Mouse (Mus musculus) testis, adult 2 months (tissue): ENCODE data around the gene Slit1. TPM values are rescaled to one million over a fixed set of nuclear protein-coding genes. Genes with fewer than 3 reads are reported as not detected.

Experiments used
- H3K27ac ChIP-seq: fragments of 200-500 bp; 2 replicates; pipeline ENCODE4 v1.5.1; 2012; ENCODE audit warnings: low read depth, low read length; ENCODE audit not compliant: control insufficient read depth, insufficient read depth
- H3K27me3 ChIP-seq: fragments of 200-500 bp; 2 replicates; pipeline ENCODE4 v1.6.1; 2012; ENCODE audit warnings: mild to moderate bottlenecking, low read length, moderate library complexity; ENCODE audit not compliant: control insufficient read depth, insufficient read depth
- H3K36me3 ChIP-seq: fragments of 200-500 bp; 2 replicates; pipeline ENCODE4 v1.6.1; 2012; ENCODE audit warnings: mild to moderate bottlenecking, low read length; ENCODE audit not compliant: control insufficient read depth, insufficient read depth
- H3K4me1 ChIP-seq: fragments of 200-500 bp; 2 replicates; pipeline ENCODE4 v1.6.1; 2012; ENCODE audit warnings: low read length; ENCODE audit not compliant: control insufficient read depth, insufficient read depth
- H3K4me3 ChIP-seq: fragments of 200-500 bp; 2 replicates; pipeline ENCODE4 v1.5.1; 2012; ENCODE audit warnings: low read depth, mild to moderate bottlenecking, low read length, moderate library complexity, mixed read lengths; ENCODE audit not compliant: control insufficient read depth
- CTCF ChIP-seq: fragments of 200-500 bp; IDR thresholded peaks from 2 replicates; pipeline ENCODE4 v1.5.1; 2012; ENCODE audit warnings: low read depth, mild to moderate bottlenecking, inconsistent platforms, low read length, moderate library complexity; ENCODE audit not compliant: control insufficient read depth, insufficient read depth, insufficient replicate concordance
- POLR2A ChIP-seq: fragments of 200-500 bp; IDR thresholded peaks from 2 replicates; pipeline ENCODE4 v1.6.1; 2012; ENCODE audit warnings: low read depth, mild to moderate bottlenecking, inconsistent platforms, low read length, moderate library complexity; ENCODE audit not compliant: control insufficient read depth
- polyA plus RNA-seq: library from polyadenylated mRNA; depleted of rRNA; stranded (reverse); fragments of >200 nt; gene quantifications from 2 replicates; pipeline ENCODE4 v1.2.3, GENCODE M21; 2012

The Slit1 gene
- polyA plus RNA-seq, 1 experiment, result 9.6 TPM

GRCm38 (mm10) chr19:41724831-41725470 lies 18.5 kb downstream of the Slit1 start:
- Histone ChIP-seq H3K27ac (no peak overlapping the region), H3K27me3 (no peaks in the 10 kb centered on the region), H3K4me3 (no peak overlapping the region), H3K36me3 (no peaks in the 10 kb centered on the region), H3K4me1 (no peaks in the 10 kb centered on the region)
- no peak for TF ChIP-seq CTCF
- TF ChIP-seq POLR2A, result no peak

GRCm38 (mm10) chr19:41723337-41723736 lies 20.1 kb downstream of the Slit1 start:
- Histone ChIP-seq H3K27ac (no peak overlapping the region), H3K4me1 (no peaks in the 10 kb centered on the region)
- TF ChIP-seq POLR2A (no peak), CTCF (no peak)

GRCm38 (mm10) chr19:41719436-41719835 lies 24.0 kb downstream of the Slit1 start:
- Histone ChIP-seq H3K36me3 (no peaks in the 10 kb centered on the region), H3K27ac (no peak overlapping the region), H3K4me1 (no peaks in the 10 kb centered on the region), H3K4me3 (no peak overlapping the region), H3K27me3 (no peaks in the 10 kb centered on the region)
- no peak for TF ChIP-seq CTCF
- no peak for TF ChIP-seq POLR2A

More at GRCm38 (mm10) chr19:41723337-41723736, 20.1 kb downstream of the Slit1 start:
- no peaks in the 10 kb centered on the region for H3K27me3 ChIP-seq
- no peaks in the 10 kb centered on the region for H3K36me3 ChIP-seq
- H3K4me3 ChIP-seq, result no peak overlapping the region

- Histone ChIP-seq H3K27ac (no peak overlapping the region), H3K4me3 (peak overlapping the region; percentile 22), H3K4me1 (no peaks in the 10 kb centered on the region), H3K27me3 (no peaks in the 10 kb centered on the region), H3K36me3 (no peaks in the 10 kb centered on the region)
- TF ChIP-seq POLR2A (no peak), CTCF (no peak)
These were observed 26.9 kb downstream of the Slit1 start for GRCm38 (mm10) chr19:41716233-41717218.

GRCm38 (mm10) chr19:41714431-41714917 lies 29.0 kb downstream of the Slit1 start:
- Histone ChIP-seq H3K4me3 (no peak overlapping the region), H3K27me3 (no peaks in the 10 kb centered on the region), H3K27ac (no peak overlapping the region), H3K36me3 (no peaks in the 10 kb centered on the region), H3K4me1 (no peaks in the 10 kb centered on the region)
- TF ChIP-seq POLR2A (no peak), CTCF (no peak)

GRCm38 (mm10) chr19:41712829-41713228 lies 30.6 kb downstream of the Slit1 start:
- H3K4me1 ChIP-seq, result no peaks in the 10 kb centered on the region
- H3K27me3 ChIP-seq, result no peaks in the 10 kb centered on the region
- no peak overlapping the region for H3K27ac ChIP-seq
- TF ChIP-seq CTCF, result no peak
- TF ChIP-seq POLR2A, result no peak
- no peak overlapping the region for H3K4me3 ChIP-seq
- no peaks in the 10 kb centered on the region for H3K36me3 ChIP-seq

- Histone ChIP-seq H3K36me3 (no peaks in the 10 kb centered on the region), H3K27me3 (no peaks in the 10 kb centered on the region), H3K4me3 (no peak overlapping the region), H3K27ac (no peak overlapping the region), H3K4me1 (no peaks in the 10 kb centered on the region)
- TF ChIP-seq POLR2A (no peak), CTCF (no peak)
These were observed 31.8 kb downstream of the Slit1 start for GRCm38 (mm10) chr19:41711665-41712064.
